Mouse (Mus musculus) left cerebral cortex, adult 2 months (tissue): ENCODE results near the gene Tdrd1. TPM values are rescaled to one million over a fixed set of nuclear protein-coding genes. Genes with fewer than 3 reads are reported as not detected.
A peak's percentile ranks its signal among the peaks of the same experiment; 100 is the strongest.

Experiments
- DNase-seq, 2 experiments: peaks; one replicate each; pipeline ENCODE4 v3.0.0; 2021 to 2022; ENCODE audit warnings: low spot score in 2 of 2, mixed read lengths in 1 of 2; ENCODE audit errors: extremely low spot score in 1 of 2
- H3K27ac ChIP-seq: fragments of 200-600 bp; 2 replicates; pipeline ENCODE4 v1.8.1; 2022
- H3K4me3 ChIP-seq: fragments of 200-600 bp; 2 replicates; pipeline ENCODE4 v1.8.1; 2022
- CTCF ChIP-seq: fragments of 200-600 bp; IDR thresholded peaks from 2 replicates; pipeline ENCODE4 v1.8.1; 2022; ENCODE audit warnings: antibody characterized with exemption, mild to moderate bottlenecking, moderate library complexity
- intact Hi-C: fragments of 180-260 bp; cut with DNase I; formaldehyde crosslinking; loops from one replicate; pipeline ENCODE4 v1.15.1; 2025
- total RNA-seq, 2 experiments: library from RNA; stranded (reverse); gene quantifications; 2 replicates each; pipeline ENCODE4 v1.2.3; 2021

Tdrd1 gene
- total RNA-seq, 2 experiments from 2014 or later = 0.38 to 0.47 TPM

DNA sequence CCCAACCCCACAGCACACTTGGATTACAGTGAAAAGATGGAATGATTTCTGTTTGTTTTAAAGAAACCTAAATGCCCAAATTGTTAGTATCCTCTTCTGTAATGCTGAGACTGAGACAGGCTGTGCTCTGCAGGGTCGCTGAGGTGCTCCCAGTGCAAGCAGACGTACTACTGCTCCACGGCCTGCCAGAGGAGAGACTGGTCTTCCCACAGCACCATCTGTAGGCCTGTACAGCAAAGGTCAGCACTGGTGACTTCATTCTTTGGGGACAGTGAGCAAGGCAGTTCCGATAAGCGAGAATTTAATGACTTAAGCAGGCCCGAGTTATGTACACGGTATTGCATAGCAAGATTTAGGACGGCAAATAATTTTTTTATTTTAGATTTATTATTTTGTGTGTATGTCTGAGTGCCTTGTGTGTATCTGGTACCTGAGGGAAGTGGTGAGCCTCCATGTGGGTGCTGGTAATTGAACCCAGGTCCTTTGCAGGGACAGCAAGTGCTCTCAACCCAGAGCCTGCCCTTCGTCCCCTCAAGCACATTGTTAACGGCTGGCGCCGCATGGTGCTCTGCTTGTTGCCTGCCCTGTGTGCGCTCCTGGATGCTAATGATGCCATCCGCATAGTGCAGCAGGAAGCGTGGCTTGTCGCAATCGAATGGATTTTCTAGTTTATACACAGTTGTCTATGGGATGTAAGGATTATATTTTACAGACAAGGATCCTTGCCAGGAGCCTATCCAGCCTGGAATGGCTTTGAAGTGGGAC, 13.1 kb downstream of the Tdrd1 start:
- no peak; the same call in 1 of the 2 replicates for TF ChIP-seq CTCF
- Histone ChIP-seq H3K27ac (no peak overlapping the region), H3K4me3 (no peak overlapping the region)
- intact Hi-C loops = no loop called here
- DNase-seq = no peak

DNA sequence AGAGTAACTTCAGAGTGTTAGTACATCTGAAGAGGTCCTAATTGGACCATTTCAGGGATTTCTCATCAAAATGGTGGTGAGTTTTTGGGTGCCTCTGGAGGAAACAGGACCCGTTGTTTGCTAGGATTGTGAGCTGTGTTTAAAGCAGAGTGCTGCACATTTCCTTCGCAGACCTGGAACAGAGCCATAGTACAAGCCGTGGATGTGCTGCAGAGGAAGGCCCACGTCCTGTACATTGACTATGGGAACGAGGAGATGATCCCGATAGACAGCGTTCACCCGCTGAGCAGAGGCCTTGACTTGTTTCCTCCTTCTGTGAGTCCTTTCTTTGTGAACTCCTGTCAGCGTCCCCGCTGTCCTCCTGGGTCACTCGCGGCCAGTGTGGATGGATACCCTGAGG, 17.0 kb downstream of the Tdrd1 start:
- DNase-seq = no peak
- Histone ChIP-seq H3K4me3 (no peak overlapping the region), H3K27ac (no peak overlapping the region)
- no peak for TF ChIP-seq CTCF
- intact Hi-C loops = no loop called here

DNA sequence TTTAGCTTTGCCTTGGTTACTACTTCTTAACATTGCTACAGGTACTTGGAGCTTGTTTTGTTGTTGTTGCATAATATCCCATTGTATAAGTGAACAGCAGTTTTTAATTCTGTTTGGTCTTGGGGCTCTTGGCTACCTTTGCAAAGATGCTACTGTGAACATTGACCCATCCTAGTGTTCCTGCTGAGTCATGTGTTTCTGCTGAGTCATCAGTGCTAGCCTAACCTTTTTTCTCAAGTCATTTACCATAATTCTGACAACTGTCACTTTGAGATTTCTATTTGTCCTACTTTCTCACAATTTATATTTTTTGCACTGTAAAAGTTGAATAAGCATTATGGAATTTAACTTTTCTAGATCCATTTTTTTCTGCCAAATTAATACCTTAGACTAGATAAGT, 26.6 kb downstream of the Tdrd1 start:
- no peak overlapping the region for H3K27ac ChIP-seq
- H3K4me3 ChIP-seq = no peak overlapping the region
- DNase-seq = no peak
- no peak for TF ChIP-seq CTCF
- intact Hi-C loops = no loop called here

DNA sequence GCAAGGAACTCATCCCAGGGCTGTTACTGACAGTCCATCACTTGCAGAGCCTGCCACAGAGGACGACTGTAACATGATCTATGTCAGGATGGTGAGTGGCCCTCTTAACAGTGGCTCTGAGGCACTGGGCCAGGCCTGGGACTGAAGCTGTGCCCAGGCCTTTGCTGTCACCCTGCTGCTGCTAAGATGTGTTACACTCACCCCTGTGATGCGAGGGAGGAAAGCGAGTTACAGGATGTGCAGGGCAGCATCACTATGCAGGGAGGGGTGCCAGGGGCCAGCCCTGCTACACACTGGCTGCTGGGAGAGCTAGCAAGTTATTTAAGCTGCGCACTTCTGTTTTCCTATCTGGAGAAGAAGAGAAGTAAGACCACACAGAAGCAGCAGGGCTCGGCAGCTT, 30.4 kb downstream of the Tdrd1 start:
- Histone ChIP-seq H3K4me3 (no peak overlapping the region), H3K27ac (no peak overlapping the region)
- DNase-seq = no peak
- TF ChIP-seq CTCF = no peak
- intact Hi-C loops = no loop called here

DNA sequence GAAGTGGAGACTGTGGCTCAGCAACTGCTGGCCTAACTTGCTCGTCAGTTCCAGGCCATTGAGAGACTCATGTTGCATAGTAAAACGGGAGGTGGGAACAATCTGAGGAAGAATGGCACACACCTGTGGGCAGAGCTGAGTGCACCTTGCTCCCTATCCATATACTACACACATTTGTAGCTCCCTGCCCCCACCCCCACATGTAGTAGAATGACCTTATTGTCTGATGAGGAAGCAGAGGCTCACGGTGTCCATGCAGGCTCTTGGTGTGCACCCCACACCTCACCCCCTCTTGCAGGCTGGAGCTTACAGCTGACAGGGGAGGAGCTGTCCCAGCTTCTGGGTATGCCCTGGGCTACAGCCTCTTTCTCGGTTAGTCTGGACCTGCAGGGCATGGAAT, 41.7 kb downstream of the Tdrd1 start:
- no peak for DNase-seq
- no peak overlapping the region for H3K4me3 ChIP-seq

DNA sequence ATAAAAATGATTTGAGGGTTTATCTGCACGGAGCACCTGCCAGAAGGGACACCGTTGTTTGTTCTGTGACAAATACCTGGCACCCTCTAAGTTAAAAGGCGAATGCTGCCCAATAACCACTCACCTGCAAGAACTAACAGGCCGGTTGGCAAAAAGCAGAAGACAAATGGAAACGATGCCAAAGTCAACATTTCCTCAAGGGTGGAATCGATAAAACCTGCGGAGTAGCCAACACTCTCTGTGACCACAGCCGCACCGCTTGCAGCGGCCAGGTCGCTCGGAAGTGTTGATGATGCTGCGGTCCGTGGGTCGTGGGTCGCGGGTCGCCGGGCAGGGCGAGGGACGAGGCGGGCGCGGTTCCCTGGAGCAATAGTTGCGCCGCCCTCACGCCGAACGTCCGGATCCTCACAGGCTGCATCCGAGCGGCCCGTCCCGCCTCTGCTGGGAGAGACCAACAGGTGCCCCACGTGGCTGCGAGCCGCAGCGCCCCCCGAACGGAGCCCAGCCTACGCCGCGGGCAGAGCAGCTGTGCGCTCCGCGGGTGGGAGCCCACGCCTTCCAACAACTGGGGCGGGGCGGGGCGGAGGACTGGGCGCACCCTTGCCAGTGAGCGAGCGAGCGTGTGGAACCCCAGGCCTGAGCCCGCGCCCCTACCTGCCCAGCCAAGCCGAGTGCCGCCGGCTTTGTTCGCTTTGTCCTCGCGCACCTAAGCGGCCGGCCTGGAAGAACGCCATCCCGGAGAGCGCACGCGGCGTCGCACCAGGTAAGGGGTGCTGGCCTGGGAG, 48.0 kb downstream of the Tdrd1 start, which contains the start of gene Vwa2:
Gene Vwa2 (plus strand): TSS at position 434 of the 785 bp plus-strand sequence.
- peak; percentile 18 to 21 for DNase-seq
- TF ChIP-seq CTCF = no peak
- intact Hi-C loops = no loop called here
- peak within 1 kb of the TSS; percentile 41 for H3K4me3 ChIP-seq
- H3K27ac ChIP-seq = no peak within 1 kb of the TSS

More for the DNA sequence above, 41.7 kb downstream of the Tdrd1 start:
- intact Hi-C loops = no loop called here
- no peak for TF ChIP-seq CTCF
- H3K27ac ChIP-seq = no peak overlapping the region

DNA sequence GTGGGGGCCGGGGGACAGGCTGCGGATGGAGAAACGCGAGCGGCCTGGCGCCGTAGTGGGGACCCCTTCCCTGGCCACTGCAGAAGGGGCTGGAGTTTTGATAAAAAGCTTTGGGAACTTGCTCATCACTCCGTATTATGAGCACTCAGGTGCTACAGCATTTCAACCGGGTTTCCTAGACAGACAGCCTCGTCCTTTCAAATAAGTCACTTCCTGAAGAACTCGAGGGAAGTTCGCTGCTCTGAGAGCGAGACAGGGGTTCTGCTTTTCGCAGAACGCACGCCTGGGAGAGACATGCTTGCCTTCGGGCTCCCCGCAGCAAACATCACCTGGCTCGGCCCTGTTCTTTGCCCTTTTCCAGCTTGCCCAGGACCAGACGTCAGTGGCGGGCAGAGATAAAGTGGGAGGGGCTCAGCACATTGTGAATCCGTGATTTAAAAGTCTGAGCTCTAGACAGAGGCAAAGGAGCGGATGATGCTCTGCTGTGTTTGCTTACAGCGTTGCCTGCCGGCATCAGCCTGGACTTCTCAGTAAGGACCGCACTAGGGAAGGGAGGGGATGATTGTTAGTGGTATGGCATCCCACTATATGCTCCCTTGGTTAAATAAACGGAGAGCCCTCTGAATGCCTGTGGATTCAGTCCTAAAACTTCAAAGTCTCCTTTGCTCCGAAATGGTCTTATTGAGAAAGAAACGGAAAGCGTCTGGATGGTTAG, 48.7 kb downstream of the Tdrd1 start:
- Histone ChIP-seq H3K4me3 (peak overlapping the region; percentile 41), H3K27ac (no peak overlapping the region)
- no peak for DNase-seq
- TF ChIP-seq CTCF = no peak
- intact Hi-C loops = no loop called here

DNA sequence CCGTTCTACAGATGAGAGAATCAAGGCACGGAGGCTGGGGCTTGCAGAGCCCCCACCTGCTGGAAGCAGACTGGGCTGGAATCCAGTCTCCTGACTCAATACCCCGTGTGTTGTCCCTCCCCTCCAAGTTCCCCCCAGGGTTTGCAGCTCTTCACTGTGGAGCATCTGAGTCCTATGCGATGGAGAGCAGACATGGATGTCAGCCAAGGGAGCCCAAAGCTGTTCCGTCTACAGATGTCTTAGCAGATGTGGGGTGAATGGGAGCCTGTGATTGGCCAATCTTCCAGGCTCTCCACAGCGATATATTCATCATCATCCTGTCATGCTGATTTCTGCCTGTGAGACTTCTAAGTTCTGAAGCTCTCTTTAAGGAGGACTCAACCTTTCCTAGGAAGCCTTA, 51.4 kb downstream of the Tdrd1 start:
- TF ChIP-seq CTCF = no peak
- DNase-seq = no peak
- intact Hi-C loops = no loop called here
- Histone ChIP-seq H3K4me3 (no peak overlapping the region), H3K27ac (no peak overlapping the region)

DNA sequence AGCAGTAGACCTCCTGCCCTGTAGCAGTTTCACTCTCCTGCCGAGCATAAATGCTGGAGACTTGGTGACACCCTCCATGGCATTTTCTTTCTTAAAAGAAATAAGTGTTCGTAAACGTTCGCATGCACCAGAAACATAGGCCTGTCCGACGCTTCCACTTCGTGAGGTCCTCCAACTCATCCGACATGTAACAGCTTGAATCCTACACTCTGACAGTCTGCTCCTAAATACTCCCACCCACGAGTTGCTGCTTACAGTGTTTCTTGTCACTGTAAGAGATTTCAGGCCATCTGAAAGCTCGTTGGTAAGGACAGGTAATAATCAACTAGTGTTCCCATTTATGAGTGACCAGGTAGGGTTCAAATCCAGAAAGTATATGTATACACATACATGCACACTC, 61.9 kb downstream of the Tdrd1 start:
- TF ChIP-seq CTCF = no peak
- intact Hi-C loops = no loop called here
- H3K4me3 ChIP-seq = no peak overlapping the region
- no peak overlapping the region for H3K27ac ChIP-seq
- DNase-seq = no peak

DNA sequence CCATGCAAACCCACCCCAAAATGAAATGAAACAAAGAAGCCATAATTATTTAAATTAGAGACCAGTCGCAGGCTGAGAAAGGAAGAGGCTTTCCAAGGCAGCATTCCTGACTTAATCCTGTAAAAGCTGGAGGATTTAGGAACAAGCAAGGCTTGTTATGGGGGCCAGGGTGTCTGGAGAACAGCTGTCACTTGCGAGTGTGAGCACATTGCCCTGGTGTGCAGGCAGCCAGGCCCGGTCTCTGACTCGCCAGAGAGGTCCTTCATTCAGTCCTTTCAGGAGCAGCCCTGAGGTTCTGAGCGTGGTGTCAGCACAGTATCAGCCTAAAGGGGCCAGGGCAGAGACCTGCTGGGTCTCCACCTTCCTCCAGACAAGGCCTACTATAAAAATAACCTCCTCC, 62.6 kb downstream of the Tdrd1 start:
- TF ChIP-seq CTCF = no peak
- H3K4me3 ChIP-seq = no peak overlapping the region
- intact Hi-C loops = no loop called here
- no peak overlapping the region for H3K27ac ChIP-seq
- DNase-seq = no peak

DNA sequence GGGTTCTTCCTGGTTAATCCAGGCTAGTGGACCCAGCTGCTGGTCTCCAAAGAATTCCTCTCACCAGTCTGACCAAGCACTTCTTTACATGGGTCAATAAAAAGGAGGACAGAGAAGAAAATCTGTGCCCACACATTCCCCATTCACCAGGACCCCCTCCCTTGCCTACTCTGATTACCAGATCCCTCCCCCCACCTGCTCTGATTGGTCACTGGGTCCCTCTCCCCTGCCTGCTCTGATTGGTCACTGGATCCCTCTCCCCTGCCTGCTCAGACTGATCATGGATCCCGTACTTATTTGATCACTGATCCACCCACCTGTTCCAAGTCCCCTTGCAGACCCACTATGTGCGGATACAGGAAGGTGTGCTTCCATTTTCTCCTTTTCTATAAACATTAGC, 65.4 kb downstream of the Tdrd1 start:
- intact Hi-C loops = no loop called here
- Histone ChIP-seq H3K27ac (no peak overlapping the region), H3K4me3 (no peak overlapping the region)
- no peak for TF ChIP-seq CTCF
- DNase-seq = no peak

DNA sequence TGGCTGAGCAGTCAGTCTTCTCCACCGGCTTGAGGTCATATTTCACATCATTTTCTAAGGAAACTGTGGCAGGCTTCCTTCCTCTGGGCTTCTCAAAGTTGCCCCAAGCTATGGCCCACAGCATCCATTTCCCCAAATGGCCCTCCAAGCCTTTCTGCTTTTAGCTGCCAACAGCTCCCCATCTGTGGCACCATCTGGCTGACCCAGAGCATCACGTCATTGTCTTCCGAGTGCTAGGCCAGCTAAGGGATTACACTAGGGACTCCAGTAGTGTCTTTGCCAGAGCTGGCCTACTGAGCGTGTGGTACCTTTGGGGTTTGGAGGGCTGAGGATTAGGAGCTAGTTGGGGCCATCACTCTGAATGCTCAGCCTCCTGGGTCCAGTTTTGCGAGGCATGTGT, 66.6 kb downstream of the Tdrd1 start:
- Histone ChIP-seq H3K4me3 (no peak overlapping the region), H3K27ac (no peak overlapping the region)
- intact Hi-C loops = no loop called here
- no peak for TF ChIP-seq CTCF
- no peak for DNase-seq
